Mouse (Mus musculus) CD8-positive naive resting alpha-beta T cell, adult 2 months (primary cell): ENCODE measurements around the gene Gm14214.

ENCODE experiments used
- DNase-seq, 2 experiments: peaks; one replicate each; pipeline ENCODE4 v3.0.0; 2022; ENCODE audit warnings: low read depth in 2 of 2, low spot score in 2 of 2

Gm14214 gene

DNA sequence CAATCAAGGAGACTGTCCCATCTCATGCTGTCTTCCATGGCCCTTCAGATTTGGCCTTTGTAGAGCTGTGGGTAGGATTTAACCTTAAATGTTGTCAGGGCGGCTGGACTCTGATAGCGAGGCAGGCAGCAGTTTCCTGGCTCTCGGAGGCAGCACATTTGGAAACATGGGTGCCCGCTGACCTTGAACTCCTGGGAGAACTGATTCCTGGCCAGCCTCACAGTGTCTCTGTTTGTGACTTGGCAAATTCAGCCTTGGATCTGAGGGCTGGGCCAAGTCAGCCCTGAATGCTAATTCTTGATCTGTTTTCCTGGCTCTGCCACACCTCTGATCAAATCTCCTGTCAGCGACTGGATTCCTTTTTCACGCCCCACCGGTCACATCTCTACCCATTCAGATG, 6.7 kb upstream of the Gm14214 start:
- no peak for DNase-seq

DNA sequence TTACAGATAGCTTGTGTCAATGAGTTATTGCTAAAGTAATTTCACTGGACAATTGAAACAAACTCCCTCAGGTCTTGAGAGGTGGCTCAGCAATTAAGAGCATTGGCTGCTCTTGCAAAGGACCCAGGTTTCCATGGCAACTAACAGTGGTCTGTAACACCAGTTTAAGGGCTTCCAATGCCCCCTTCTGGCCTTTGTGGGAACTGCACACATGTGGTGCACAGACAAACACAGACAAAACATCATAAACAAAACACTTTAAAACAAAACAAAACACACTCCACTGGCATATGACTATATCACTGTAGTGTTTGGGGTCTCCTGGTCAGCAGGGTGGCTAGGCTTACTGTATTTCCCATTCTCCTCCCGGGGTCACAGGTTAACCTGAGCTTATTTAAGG, 4.2 kb upstream of the Gm14214 start:
- peak; percentile 28 to 48 for DNase-seq

DNA sequence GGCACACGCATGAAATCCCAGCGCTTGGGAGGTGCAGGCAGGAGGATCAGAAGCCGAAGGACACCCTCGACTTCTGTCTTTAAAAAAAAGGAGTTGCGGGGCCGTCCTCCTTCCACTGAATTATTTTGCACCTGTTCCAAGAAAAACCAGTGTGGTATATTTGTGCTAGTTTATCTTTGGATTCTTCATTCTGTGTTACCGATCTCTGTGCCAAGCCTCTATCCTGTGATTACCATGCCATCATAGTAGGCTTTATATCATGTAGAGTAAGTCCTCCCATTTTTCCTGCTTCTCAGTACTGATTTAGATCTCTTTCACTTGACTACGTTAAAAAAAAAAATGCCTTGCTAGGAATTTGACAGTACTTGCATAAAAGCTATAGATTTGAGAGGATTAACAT, 1.8 kb upstream of the Gm14214 start:
- DNase-seq: no peak

- DNase-seq: no peak
Measured at GRCm38 (mm10) chr2:154767051-154767450, 2.8 kb downstream of the Gm14214 start.

GRCm38 (mm10) chr2:154765554-154766008, 4.2 kb downstream of the Gm14214 start:
- no peak for DNase-seq

- DNase-seq: no peak
Measured at GRCm38 (mm10) chr2:154764828-154765497, 4.9 kb downstream of the Gm14214 start.

GRCm38 (mm10) chr2:154763226-154763625, 6.6 kb downstream of the Gm14214 start:
- no peak for DNase-seq

DNA sequence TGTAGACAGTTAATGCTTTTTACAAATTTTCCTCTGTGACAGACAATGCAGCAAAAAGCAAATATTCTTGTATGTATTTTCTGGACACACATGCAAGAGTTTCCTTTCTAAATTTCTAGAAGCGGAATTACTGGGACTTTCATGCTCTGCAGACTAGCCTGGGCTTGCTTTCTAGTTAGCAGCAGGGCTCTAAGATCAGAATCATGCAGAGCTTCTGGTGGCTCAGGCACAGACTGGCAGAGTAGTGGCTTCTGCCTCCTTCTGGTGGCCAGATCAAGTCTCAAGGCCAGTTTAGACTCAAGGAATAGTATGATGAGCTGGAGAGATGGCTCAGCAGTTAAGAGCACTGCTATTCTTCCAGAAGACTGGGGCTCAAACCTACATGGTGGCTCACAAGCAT, 11.4 kb downstream of the Gm14214 start:
- no peak for DNase-seq

DNA sequence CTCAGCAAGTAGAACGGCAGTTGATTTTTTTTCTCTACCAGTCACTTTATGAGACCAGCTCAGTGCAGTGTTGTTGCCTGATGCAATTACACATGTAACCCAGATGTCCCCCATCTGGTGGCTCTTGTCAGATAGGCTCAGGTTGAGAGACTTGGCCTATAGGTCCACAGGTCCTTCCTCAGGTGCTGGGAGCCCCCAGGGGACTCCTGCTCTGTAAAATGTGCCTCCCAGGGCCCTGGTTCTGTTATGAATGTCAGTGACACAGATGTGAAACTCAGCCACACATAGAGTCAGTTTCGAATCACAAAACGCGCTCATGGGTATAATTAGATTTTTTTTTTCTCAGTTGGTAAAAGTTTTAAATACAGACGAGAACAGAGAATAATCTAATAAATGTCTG, 12.1 kb downstream of the Gm14214 start:
- DNase-seq: no peak

DNA sequence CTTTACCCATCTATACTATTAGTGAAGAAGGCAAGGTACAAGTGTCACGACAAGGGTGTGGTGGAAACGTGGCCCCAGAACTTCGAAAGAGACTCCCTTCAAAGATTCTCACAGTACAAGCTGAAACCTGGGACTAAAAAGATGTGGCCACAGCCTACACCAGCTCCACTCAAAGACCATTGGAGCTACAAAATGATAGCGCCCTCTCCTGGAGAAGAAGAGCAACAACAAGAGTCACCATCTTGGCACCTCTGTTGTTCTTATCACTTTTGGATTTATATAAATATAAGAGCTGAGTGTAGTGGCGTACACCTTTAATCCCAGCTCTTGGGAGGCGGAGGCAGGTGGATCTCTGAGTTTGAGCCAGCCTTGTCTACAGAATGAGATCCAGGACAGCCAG, 14.0 kb downstream of the Gm14214 start:
- DNase-seq: no peak

DNA sequence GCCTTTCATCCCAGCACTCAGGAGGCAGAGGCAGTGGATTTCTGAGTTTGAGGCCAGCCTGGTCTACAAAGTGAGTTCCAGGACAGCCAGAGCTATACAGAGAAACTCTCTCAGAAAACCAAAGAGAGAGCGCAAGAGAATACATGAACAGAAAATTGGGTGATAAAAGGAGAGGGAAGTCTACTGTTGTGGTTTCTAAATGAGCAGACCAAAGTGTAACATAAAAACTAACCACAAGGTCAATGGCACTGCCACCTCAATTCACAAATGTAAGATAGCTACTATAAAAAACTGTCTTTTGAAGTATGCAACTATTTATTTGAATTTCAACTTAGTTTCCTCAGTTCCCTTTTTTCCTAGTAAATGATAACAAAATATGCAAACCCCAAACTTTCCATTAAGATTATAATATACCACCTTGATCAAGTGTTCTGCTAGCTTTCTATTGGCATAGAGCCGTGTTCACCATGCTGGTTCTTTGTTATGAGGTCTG, 15.7 kb downstream of the Gm14214 start:
- DNase-seq: peak in 1 of 2 experiments; percentile 25

- DNase-seq: no peak
Measured at GRCm38 (mm10) chr2:154751924-154752323, 17.9 kb downstream of the Gm14214 start.

DNA sequence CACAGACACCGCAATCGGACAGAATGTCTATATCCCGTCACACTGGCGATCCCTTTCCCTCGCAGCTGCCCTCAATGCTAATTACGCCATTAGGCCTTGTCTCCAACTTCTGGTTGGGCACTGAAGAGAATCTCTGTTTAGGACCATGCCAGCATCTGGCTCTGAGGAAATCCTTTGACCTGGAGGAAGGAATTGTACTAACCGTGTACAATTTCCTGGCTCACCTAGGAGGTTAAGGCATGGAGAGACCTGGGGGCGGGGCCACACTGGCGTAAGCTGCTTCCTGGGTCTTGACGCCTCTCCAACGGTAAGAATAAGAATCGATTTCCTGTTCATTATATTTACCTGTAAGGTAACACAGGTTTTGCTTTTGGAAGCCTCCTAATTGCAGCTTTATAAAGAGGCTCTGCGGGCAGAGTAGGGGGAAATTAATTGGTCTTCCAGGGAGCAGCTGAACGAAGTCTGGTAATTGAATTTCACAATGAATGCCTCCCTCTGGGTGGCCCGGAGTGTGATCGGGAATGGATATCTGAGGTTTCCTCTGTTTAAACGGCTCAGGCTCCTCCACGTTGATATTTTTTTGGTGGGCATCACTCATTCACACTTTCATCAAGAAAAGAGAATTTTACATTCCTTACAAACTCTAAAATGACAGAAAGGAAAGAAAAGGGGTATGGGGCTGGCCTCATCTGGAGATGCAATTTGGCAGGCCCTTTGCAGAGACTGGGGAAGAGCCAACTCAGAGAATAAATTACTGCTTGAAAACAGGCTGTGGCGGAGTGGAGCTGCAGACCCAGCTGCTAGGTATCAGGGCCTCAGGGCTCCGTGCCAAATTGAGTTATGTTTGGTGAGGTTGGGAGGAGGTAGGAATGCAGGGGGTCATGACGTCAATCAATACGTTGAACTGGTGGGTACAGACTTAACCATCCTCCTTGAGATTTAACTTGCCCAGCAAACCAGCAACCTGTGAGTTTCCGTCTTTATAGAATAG, 20.5 kb downstream of the Gm14214 start:
- DNase-seq: no peak

GRCm38 (mm10) chr2:154748383-154748782, 21.4 kb downstream of the Gm14214 start:
- DNase-seq: no peak

DNA sequence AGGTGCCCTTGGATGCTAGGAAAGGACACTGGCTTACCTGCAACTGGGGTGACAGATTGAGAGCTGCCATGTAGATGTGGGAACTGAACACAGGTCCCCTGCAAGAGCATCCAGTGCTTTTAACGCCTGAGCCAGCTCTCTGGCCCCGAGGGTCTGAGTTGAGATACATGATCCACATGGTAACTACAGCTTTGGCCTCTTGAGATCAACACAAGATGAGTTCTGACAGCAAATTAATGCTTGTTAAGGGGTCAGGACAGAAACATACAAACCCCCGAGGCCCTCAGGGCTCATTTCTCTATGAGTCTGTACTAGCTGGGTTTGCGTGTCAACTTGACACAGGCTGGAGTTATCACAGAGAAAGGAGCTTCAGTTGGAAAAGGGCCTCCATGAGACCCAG, 25.9 kb downstream of the Gm14214 start:
- DNase-seq: no peak

- DNase-seq: no peak
Measured at GRCm38 (mm10) chr2:154742911-154743819, 26.7 kb downstream of the Gm14214 start.

- no peak for DNase-seq
Measured at GRCm38 (mm10) chr2:154738621-154739020, 31.2 kb downstream of the Gm14214 start.

DNA sequence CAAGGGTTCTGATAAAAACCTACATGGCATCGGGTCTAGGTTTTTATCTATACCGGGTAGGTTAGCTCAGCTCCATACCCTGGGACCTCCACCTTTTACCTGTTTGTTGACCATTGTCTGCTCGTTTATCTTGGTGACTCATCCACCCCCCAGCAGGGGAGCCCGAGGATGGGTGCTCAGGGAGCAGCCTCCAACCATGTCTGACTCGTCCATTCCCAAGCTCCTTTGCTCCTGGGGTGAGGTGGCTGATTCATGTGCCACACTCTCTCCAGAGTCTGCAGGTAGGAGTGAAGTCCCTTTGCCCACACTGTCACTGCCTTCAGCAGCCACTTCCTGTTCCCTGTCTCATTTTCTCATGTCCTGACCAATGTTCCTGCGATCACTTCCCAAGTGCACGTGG, 33.8 kb downstream of the Gm14214 start:
- DNase-seq: no peak

DNA sequence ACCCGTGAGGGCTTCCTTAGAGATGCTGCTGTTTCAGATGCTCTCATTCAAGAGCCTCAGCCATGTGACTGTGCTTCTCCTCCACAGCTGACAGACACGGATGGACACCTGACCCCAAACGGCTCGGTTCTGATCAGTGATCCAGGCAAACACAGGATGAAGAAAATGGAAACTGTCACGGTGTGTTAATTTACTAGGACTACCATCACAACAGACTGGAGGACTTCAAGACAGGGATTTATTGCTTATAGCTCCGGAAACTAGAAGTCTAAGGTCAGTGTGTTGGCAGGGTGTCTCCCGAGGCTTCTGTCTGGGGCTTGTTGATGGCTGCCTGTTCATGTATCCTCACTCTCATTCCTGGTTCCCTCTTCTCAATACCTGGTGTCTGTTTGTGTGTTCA, 34.4 kb downstream of the Gm14214 start:
- no peak for DNase-seq

- no peak for DNase-seq
Measured at GRCm38 (mm10) chr2:154734977-154735376, 34.9 kb downstream of the Gm14214 start.
